Comparison of ENCODE assay signal across 29 mouse cellular contexts in the genomic region with DNA sequence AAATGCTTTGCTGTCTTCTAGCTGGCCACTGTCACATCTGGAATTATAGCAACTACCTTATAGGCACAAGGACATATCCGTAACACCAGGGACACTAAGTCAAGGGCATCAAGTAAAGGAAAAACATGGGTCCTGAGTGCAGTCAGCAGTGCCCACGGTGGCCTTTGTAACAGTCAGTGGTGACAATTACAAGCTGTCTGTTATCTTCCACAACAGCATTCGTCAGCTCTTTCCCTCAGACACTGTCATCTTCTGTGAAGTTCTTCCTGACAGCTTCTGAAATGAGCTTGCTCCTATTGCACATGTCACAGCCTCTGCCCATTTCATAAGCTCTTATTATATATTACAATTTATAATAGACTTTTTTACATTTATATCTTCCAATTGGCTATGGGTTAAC. TPM values are rescaled to one million over a fixed set of nuclear protein-coding genes. Genes with fewer than 3 reads are reported as not detected.
DNase-seq lines count a peak whose midpoint lies in the region; ATAC-seq and TF ChIP-seq lines count a peak whose summit lies in the region.
"Had no signal": no experiment of that assay in that cellular context is flagged by ENCODE, and none has a peak within 500 bp of the region (broad histone marks: within the 10 kb centered on the region; RNA-seq: fewer than 3 reads in every experiment).

No protein-coding gene starts in this region.

- no peaks in the 10 kb centered on the region for H3K79me2 ChIP-seq in heart, adult 2 months (replicated peaks; ENCODE audit: control insufficient read depth, insufficient read depth, low read length)

- 0 out of 2 replicates have a peak, but pooled peaks cover 3% of the 10 kb centered on the region for H3K4me1 ChIP-seq in heart, embryonic 11.5 days (ENCODE audit: control insufficient read depth, insufficient read depth, low read length)
- peaks cover 15% of the 10 kb centered on the region for H3K4me1 ChIP-seq in heart, embryonic 16.5 days (ENCODE audit: control insufficient read depth, insufficient read depth, low read length)
- H3K4me1 ChIP-seq in heart, adult 2 months (ENCODE audit: control insufficient read depth, insufficient read depth, low read length): peaks cover 1% of the 10 kb centered on the region; the same call in 1 of the 2 replicates
- no peaks in the 10 kb centered on the region for H3K4me1 ChIP-seq in midbrain, embryonic 11.5 days (ENCODE audit: control insufficient read depth, insufficient read depth, low read length)
- H3K4me1 ChIP-seq in midbrain, embryonic 13.5 days (replicated peaks): no peaks in the 10 kb centered on the region
- H3K4me1 ChIP-seq: embryonic facial prominence, embryonic 13.5 days; forebrain, embryonic 10.5 days; hindbrain, embryonic 13.5 days; midbrain, embryonic 15.5 days; neural tube, embryonic 15.5 days; stomach, embryonic 15.5 days had no signal

- peak overlapping the region; percentile 51 for H3K27ac ChIP-seq in heart, embryonic 11.5 days (ENCODE audit: low read depth, low read length)
- H3K27ac ChIP-seq in heart, embryonic 16.5 days (ENCODE audit: low read length): no peak overlapping the region; the same call in 1 of the 2 replicates
- H3K27ac ChIP-seq in heart, adult 2 months: no peak overlapping the region
- no peak overlapping the region for H3K27ac ChIP-seq in midbrain, embryonic 11.5 days (ENCODE audit: low read depth, low read length)
- H3K27ac ChIP-seq in midbrain, embryonic 13.5 days: no peak overlapping the region
- H3K27ac ChIP-seq: embryonic facial prominence, embryonic 13.5 days; forebrain, embryonic 10.5 days; gastrocnemius, adult 2 months; hindbrain, embryonic 13.5 days; midbrain, embryonic 15.5 days; neural tube, embryonic 15.5 days; stomach, embryonic 15.5 days had no signal

- TF ChIP-seq EP300 in heart, adult 2 months (IDR thresholded peaks at IDR 0.05; ENCODE audit: insufficient read depth, low read depth, low read length): no peak

- no peak for DNase-seq in heart, adult 8-10 months (ENCODE audit: low spot score)
- DNase-seq in heart, adult 2 months: no peak
- DNase-seq in midbrain, embryonic 11.5 days (ENCODE audit: low spot score, missing footprints): peak; percentile 44
- DNase-seq in adrenal gland, adult (ENCODE audit: inconsistent age in 2 of 2, low spot score in 1 of 2): no peak
- no peak for DNase-seq in kidney, adult 8-10 months
- DNase-seq: adrenal gland, postnatal 25 days; cerebellum, adult 11-12 months; cerebellum, postnatal 10 days; gastrocnemius, adult 2 months; gastrocnemius, postnatal 36 days; heart, postnatal 14 days; kidney, adult 9 months; kidney, postnatal 10 days; layer of hippocampus, postnatal 36 days; left cerebral cortex, postnatal 4 days; lung, embryonic 14.5 days; lung, postnatal 14 days; right cerebral cortex, postnatal 25 days had no signal

- TF ChIP-seq POLR2A in heart, adult 2 months (IDR thresholded peaks at IDR 0.05; ENCODE audit: insufficient read depth, low read depth, low read length): no peak

- TF ChIP-seq CTCF in heart, adult 2 months (IDR thresholded peaks at IDR 0.05): no peak

- H3K4me3 ChIP-seq in heart, embryonic 11.5 days (ENCODE audit: low read depth, low read length): no peak overlapping the region
- H3K4me3 ChIP-seq in heart, embryonic 16.5 days (ENCODE audit: low read length): no peak overlapping the region
- H3K4me3 ChIP-seq in heart, adult 2 months: no peak overlapping the region
- H3K4me3 ChIP-seq in midbrain, embryonic 11.5 days (ENCODE audit: low read depth, low read length): no peak overlapping the region
- H3K4me3 ChIP-seq in midbrain, embryonic 13.5 days (replicated peaks): no peak overlapping the region
- H3K4me3 ChIP-seq: embryonic facial prominence, embryonic 13.5 days; forebrain, embryonic 10.5 days; gastrocnemius, adult 2 months; hindbrain, embryonic 13.5 days; midbrain, embryonic 15.5 days; neural tube, embryonic 15.5 days; stomach, embryonic 15.5 days had no signal

- intact Hi-C loops in heart, adult 2 months (cut with DNase I): no loop called here

- H3K9ac ChIP-seq in heart, embryonic 11.5 days (ENCODE audit: low read depth, low read length): no peak overlapping the region
- no peak overlapping the region for H3K9ac ChIP-seq in heart, embryonic 16.5 days (ENCODE audit: low read length)
- H3K9ac ChIP-seq in heart, adult 2 months (ENCODE audit: low read depth, low read length): no peak overlapping the region
- H3K9ac ChIP-seq in midbrain, embryonic 11.5 days (ENCODE audit: low read length): no peak overlapping the region
- H3K9ac ChIP-seq in midbrain, embryonic 13.5 days (replicated peaks): no peak overlapping the region
- H3K9ac ChIP-seq: embryonic facial prominence, embryonic 13.5 days; hindbrain, embryonic 13.5 days; lung, embryonic 14.5 days; midbrain, embryonic 15.5 days; neural tube, embryonic 15.5 days; stomach, embryonic 15.5 days had no signal

- ATAC-seq in heart, embryonic 11.5 days (replicated peaks; ENCODE audit: insufficient number of reproducible peaks, low FRiP score, low TSS enrichment): no peak
- peak; percentile 59; the same call in 1 of the 2 replicates for ATAC-seq in heart, embryonic 16.5 days (replicated peaks; ENCODE audit: extremely low read depth, insufficient read depth, low FRiP score)
- no peak for ATAC-seq in midbrain, embryonic 11.5 days (ENCODE audit: low FRiP score)
- no peak for ATAC-seq in midbrain, embryonic 13.5 days
- ATAC-seq: forebrain, embryonic 16.5 days; intestine, embryonic 16.5 days; midbrain, embryonic 15.5 days had no signal

- 51% methylated on average over 3 of the region's 3 CpGs for WGBS in heart, embryonic 11.5 days (ENCODE audit: insufficient replicate concordance)
- WGBS in heart, embryonic 16.5 days: 54% methylated on average over 3 of the region's 3 CpGs
- WGBS in heart, adult 2 months: 74% methylated on average over 3 of the region's 3 CpGs
- 94% methylated on average over 3 of the region's 3 CpGs for WGBS in midbrain, embryonic 11.5 days
- WGBS in midbrain, embryonic 13.5 days: 81% methylated on average over 3 of the region's 3 CpGs

- no peaks in the 10 kb centered on the region for H3K36me3 ChIP-seq in heart, embryonic 11.5 days (ENCODE audit: control insufficient read depth, insufficient read depth, low read length)
- no peaks in the 10 kb centered on the region for H3K36me3 ChIP-seq in heart, embryonic 16.5 days (ENCODE audit: control insufficient read depth, insufficient read depth)
- no peaks in the 10 kb centered on the region for H3K36me3 ChIP-seq in heart, adult 2 months (ENCODE audit: control insufficient read depth, insufficient read depth, low read length)
- H3K36me3 ChIP-seq in midbrain, embryonic 11.5 days (ENCODE audit: control insufficient read depth, insufficient read depth, low read length): no peaks in the 10 kb centered on the region
- no peaks in the 10 kb centered on the region for H3K36me3 ChIP-seq in midbrain, embryonic 13.5 days
- H3K36me3 ChIP-seq: hindbrain, embryonic 13.5 days; midbrain, embryonic 15.5 days; neural tube, embryonic 15.5 days; stomach, embryonic 15.5 days had no signal

- no peaks in the 10 kb centered on the region for H3K27me3 ChIP-seq in heart, embryonic 11.5 days (ENCODE audit: control insufficient read depth, insufficient read depth, low read length)
- no peaks in the 10 kb centered on the region for H3K27me3 ChIP-seq in heart, embryonic 16.5 days (ENCODE audit: control insufficient read depth, insufficient read depth, low read length)
- no peaks in the 10 kb centered on the region for H3K27me3 ChIP-seq in heart, adult 2 months (ENCODE audit: control insufficient read depth, insufficient read depth, low read length)
- no peaks in the 10 kb centered on the region for H3K27me3 ChIP-seq in midbrain, embryonic 11.5 days (ENCODE audit: control insufficient read depth, insufficient read depth, low read length)
- no peaks in the 10 kb centered on the region for H3K27me3 ChIP-seq in midbrain, embryonic 13.5 days
- H3K27me3 ChIP-seq: embryonic facial prominence, embryonic 13.5 days; hindbrain, embryonic 13.5 days; midbrain, embryonic 15.5 days; neural tube, embryonic 15.5 days; stomach, embryonic 15.5 days had no signal

- no peak overlapping the region for H3K4me2 ChIP-seq in heart, embryonic 11.5 days
- no peak overlapping the region for H3K4me2 ChIP-seq in heart, embryonic 16.5 days (ENCODE audit: low read depth, low read length)
- H3K4me2 ChIP-seq in midbrain, embryonic 11.5 days: no peak overlapping the region
- H3K4me2 ChIP-seq in midbrain, embryonic 13.5 days (replicated peaks): no peak overlapping the region
- H3K4me2 ChIP-seq: embryonic facial prominence, embryonic 13.5 days; hindbrain, embryonic 13.5 days; lung, embryonic 14.5 days; midbrain, embryonic 15.5 days; neural tube, embryonic 15.5 days; stomach, embryonic 15.5 days had no signal

- no peaks in the 10 kb centered on the region for H3K9me3 ChIP-seq in heart, embryonic 11.5 days (replicated peaks; ENCODE audit: control insufficient read depth, low read length)
- no peaks in the 10 kb centered on the region for H3K9me3 ChIP-seq in heart, embryonic 16.5 days (replicated peaks; ENCODE audit: control insufficient read depth, low read length)
- no peaks in the 10 kb centered on the region for H3K9me3 ChIP-seq in midbrain, embryonic 11.5 days (ENCODE audit: control insufficient read depth, low read length)
- H3K9me3 ChIP-seq in midbrain, embryonic 13.5 days: no peaks in the 10 kb centered on the region
- H3K9me3 ChIP-seq: embryonic facial prominence, embryonic 13.5 days; forebrain, embryonic 10.5 days; hindbrain, embryonic 13.5 days; midbrain, embryonic 15.5 days; neural tube, embryonic 15.5 days; stomach, embryonic 15.5 days had no signal

RNA-seq across cellular contexts. Expression of gene Bard1, which starts 50.7 kb away (rescaled TPM):
- 2.3 and 2.8 TPM in 2 replicates for polyA plus RNA-seq in heart, embryonic 11.5 days (2014; fragmentation: Nextera tagmentation; extraction: Ambion mirVana)
- under 1 TPM; 0.34 to 0.87 (median 0.65) TPM for total RNA-seq in heart, adult 8-10 months (2022)
- polyA plus RNA-seq in heart, embryonic 16.5 days (2015; fragmentation: Nextera tagmentation; extraction: Ambion mirVana): 1.7 and 2.1 TPM in 2 replicates
- total RNA-seq in heart, adult 2 months (2021): under 1 TPM; 0.60 to 0.70 TPM
- 0.18 and 0.44 TPM in 2 replicates for polyA plus RNA-seq in heart, adult 2 months (2012; rRNA removed)
- polyA plus RNA-seq in midbrain, embryonic 11.5 days (2014; fragmentation: Nextera tagmentation; extraction: Ambion mirVana): 2.0 and 2.7 TPM in 2 replicates
- 1.0 and 1.1 TPM in 2 replicates for polyA plus RNA-seq in midbrain, embryonic 13.5 days (2015; fragmentation: Nextera tagmentation; extraction: Ambion mirVana)
